10 mouse cellular contexts compared by ENCODE assay signal in genomic region chr7:16938117-16938791, GRCm38 (mm10). TPM values are rescaled to one million over a fixed set of nuclear protein-coding genes. Genes with fewer than 3 reads are reported as not detected.
DNase-seq lines count a peak whose midpoint lies in the region; ATAC-seq and TF ChIP-seq lines count a peak whose summit lies in the region.
"Had no signal": no experiment of that assay in that cellular context is flagged by ENCODE, and none has a peak within 500 bp of the region (broad histone marks: within the 10 kb centered on the region; RNA-seq: fewer than 3 reads in every experiment).

No protein-coding gene starts in this region.

- H3K4me1 ChIP-seq in lung, embryonic 14.5 days (ENCODE audit: insufficient read depth), result no peaks in the 10 kb centered on the region
- no peaks in the 10 kb centered on the region for H3K4me1 ChIP-seq in lung, postnatal 0 days (ENCODE audit: insufficient read depth, low read depth, low read length)
- 0 out of 2 replicates have a peak, but pooled peaks cover 3% of the 10 kb centered on the region for H3K4me1 ChIP-seq in embryonic facial prominence, embryonic 14.5 days (ENCODE audit: control insufficient read depth, insufficient read depth, low read length)
- peaks cover 25% of the 10 kb centered on the region for H3K4me1 ChIP-seq in hindbrain, embryonic 16.5 days (ENCODE audit: control insufficient read depth, insufficient read depth, low read depth, low read length)
- peaks cover 23% of the 10 kb centered on the region for H3K4me1 ChIP-seq in midbrain, postnatal 0 days (ENCODE audit: insufficient read depth, low read length)

- peak; percentile 65 for DNase-seq in lung, embryonic 14.5 days
- DNase-seq in lung, postnatal 0 days (ENCODE audit: low spot score), result no peak
- DNase-seq in embryonic facial prominence, embryonic 14.5 days (ENCODE audit: low spot score), result peak; percentile 79
- peak; percentile 93 for DNase-seq in midbrain, postnatal 0 days (ENCODE audit: low spot score)
- DNase-seq in lung, postnatal 25 days (ENCODE audit: low spot score), result no peak
- no peak for DNase-seq in gastrocnemius, postnatal 10 days
- no peak for DNase-seq in urinary bladder, adult 2 months (ENCODE audit: low spot score)
- DNase-seq: kidney, adult 11 months had no signal

- ATAC-seq in lung, embryonic 14.5 days (ENCODE audit: insufficient read depth), result no peak
- ATAC-seq in lung, postnatal 0 days, result no peak
- peak; percentile 60; the same call in 1 of the 2 replicates for ATAC-seq in embryonic facial prominence, embryonic 14.5 days (ENCODE audit: low read depth)
- ATAC-seq in hindbrain, embryonic 16.5 days, result peak; percentile 88
- ATAC-seq in midbrain, postnatal 0 days (ENCODE audit: low FRiP score), result peak; percentile 80

- H3K4me3 ChIP-seq in lung, embryonic 14.5 days (ENCODE audit: low read depth, low read length), result no peak overlapping the region
- H3K4me3 ChIP-seq in lung, postnatal 0 days (ENCODE audit: low read depth, low read length), result no peak overlapping the region
- H3K4me3 ChIP-seq in embryonic facial prominence, embryonic 14.5 days (ENCODE audit: low read depth, low read length), result no peak overlapping the region
- no peak overlapping the region for H3K4me3 ChIP-seq in hindbrain, embryonic 16.5 days (ENCODE audit: low read length)
- no peak overlapping the region for H3K4me3 ChIP-seq in midbrain, postnatal 0 days (ENCODE audit: low read depth, low read length)

- no peak overlapping the region for H3K9ac ChIP-seq in lung, embryonic 14.5 days
- no peak overlapping the region for H3K9ac ChIP-seq in lung, postnatal 0 days (replicated peaks; ENCODE audit: low read depth)
- H3K9ac ChIP-seq in embryonic facial prominence, embryonic 14.5 days (ENCODE audit: low read depth, low read length), result no peak overlapping the region
- H3K9ac ChIP-seq in hindbrain, embryonic 16.5 days (ENCODE audit: low read depth, low read length), result no peak overlapping the region
- no peak overlapping the region for H3K9ac ChIP-seq in midbrain, postnatal 0 days (replicated peaks; ENCODE audit: low read length, poor library complexity, severe bottlenecking)

- H3K36me3 ChIP-seq in lung, embryonic 14.5 days (ENCODE audit: insufficient read depth), result no peaks in the 10 kb centered on the region
- no peaks in the 10 kb centered on the region for H3K36me3 ChIP-seq in lung, postnatal 0 days (ENCODE audit: insufficient read depth, low read length)
- no peaks in the 10 kb centered on the region for H3K36me3 ChIP-seq in embryonic facial prominence, embryonic 14.5 days (ENCODE audit: control insufficient read depth, insufficient read depth, low read length)
- no peaks in the 10 kb centered on the region for H3K36me3 ChIP-seq in hindbrain, embryonic 16.5 days (ENCODE audit: control insufficient read depth, insufficient read depth, low read length)
- H3K36me3 ChIP-seq in midbrain, postnatal 0 days (ENCODE audit: insufficient read depth, low read length), result no peaks in the 10 kb centered on the region

- no peak overlapping the region for H3K27ac ChIP-seq in lung, embryonic 14.5 days (ENCODE audit: low read depth)
- H3K27ac ChIP-seq in lung, postnatal 0 days (ENCODE audit: low read length), result no peak overlapping the region
- H3K27ac ChIP-seq in embryonic facial prominence, embryonic 14.5 days (replicated peaks; ENCODE audit: low read depth, low read length), result no peak overlapping the region
- peak overlapping the region; percentile 80 for H3K27ac ChIP-seq in hindbrain, embryonic 16.5 days (ENCODE audit: low read depth, low read length)
- peak overlapping the region; percentile 76 for H3K27ac ChIP-seq in midbrain, postnatal 0 days (ENCODE audit: low read depth, low read length)

- H3K4me2 ChIP-seq in lung, embryonic 14.5 days, result no peak overlapping the region
- H3K4me2 ChIP-seq in lung, postnatal 0 days (replicated peaks; ENCODE audit: low read depth, low read length), result no peak overlapping the region
- no peak overlapping the region for H3K4me2 ChIP-seq in embryonic facial prominence, embryonic 14.5 days (ENCODE audit: low read depth, low read length)
- H3K4me2 ChIP-seq in hindbrain, embryonic 16.5 days (ENCODE audit: low read length), result peak overlapping the region; percentile 40; the same call in 1 of the 2 replicates
- peak overlapping the region; percentile 16; the same call in 1 of the 2 replicates for H3K4me2 ChIP-seq in midbrain, postnatal 0 days (ENCODE audit: low read depth, low read length, poor library complexity, severe bottlenecking)

- 65% methylated on average over 17 of the region's 17 CpGs for WGBS in lung, embryonic 14.5 days
- 65% methylated on average over 17 of the region's 17 CpGs for WGBS in lung, postnatal 0 days
- 71% methylated on average over 17 of the region's 17 CpGs for WGBS in embryonic facial prominence, embryonic 14.5 days
- WGBS in hindbrain, embryonic 16.5 days, result 54% methylated on average over 17 of the region's 17 CpGs
- 48% methylated on average over 17 of the region's 17 CpGs for WGBS in midbrain, postnatal 0 days

- TF ChIP-seq CTCF in lung, embryonic 14.5 days (IDR thresholded peaks at IDR 0.05; ENCODE audit: low read depth), result no peak
- no peak for TF ChIP-seq CTCF in lung, postnatal 0 days (IDR thresholded peaks at IDR 0.05)
- TF ChIP-seq CTCF in midbrain, postnatal 0 days (IDR thresholded peaks at IDR 0.05), result no peak

- no peaks in the 10 kb centered on the region for H3K9me3 ChIP-seq in lung, embryonic 14.5 days (ENCODE audit: low read depth, low read length)
- H3K9me3 ChIP-seq in lung, postnatal 0 days (ENCODE audit: low read length), result no peaks in the 10 kb centered on the region
- H3K9me3 ChIP-seq in embryonic facial prominence, embryonic 14.5 days (ENCODE audit: control insufficient read depth, low read length), result no peaks in the 10 kb centered on the region
- no peaks in the 10 kb centered on the region for H3K9me3 ChIP-seq in hindbrain, embryonic 16.5 days (ENCODE audit: control insufficient read depth, low read length)
- H3K9me3 ChIP-seq in midbrain, postnatal 0 days (ENCODE audit: low read length), result no peaks in the 10 kb centered on the region

- TF ChIP-seq EP300 in lung, postnatal 0 days (IDR thresholded peaks at IDR 0.05), result no peak

- no peaks in the 10 kb centered on the region for H3K27me3 ChIP-seq in lung, embryonic 14.5 days (ENCODE audit: insufficient read depth, low read length)
- no peaks in the 10 kb centered on the region for H3K27me3 ChIP-seq in lung, postnatal 0 days (replicated peaks; ENCODE audit: insufficient read depth, low read length)
- no peaks in the 10 kb centered on the region for H3K27me3 ChIP-seq in embryonic facial prominence, embryonic 14.5 days (replicated peaks; ENCODE audit: control insufficient read depth, insufficient read depth, low read length)
- H3K27me3 ChIP-seq in hindbrain, embryonic 16.5 days (replicated peaks; ENCODE audit: control insufficient read depth, insufficient read depth, low read length), result no peaks in the 10 kb centered on the region
- no peaks in the 10 kb centered on the region for H3K27me3 ChIP-seq in midbrain, postnatal 0 days (ENCODE audit: insufficient read depth, low read length)

RNA-seq across cellular contexts. Expression of gene Pnmal2, which starts 6.2 kb away (rescaled TPM):
- polyA plus RNA-seq in lung, embryonic 14.5 days (2014; fragmentation: Nextera tagmentation; extraction: Ambion mirVana), result 3.1 and 3.3 TPM in 2 replicates
- polyA plus RNA-seq in lung, postnatal 0 days (2015; fragmentation: Nextera tagmentation; extraction: Ambion mirVana), result 1.9 and 2.0 TPM in 2 replicates
- 20.9 and 21.9 TPM in 2 replicates for polyA plus RNA-seq in embryonic facial prominence, embryonic 14.5 days (2014; fragmentation: Nextera tagmentation; extraction: Ambion mirVana)
- polyA plus RNA-seq in hindbrain, embryonic 16.5 days (2015; fragmentation: Nextera tagmentation; extraction: Ambion mirVana), result 143 and 146 TPM in 2 replicates
- 155 and 174 TPM in 2 replicates for total RNA-seq in midbrain, postnatal 0 days (2014; rRNA removed)
- polyA plus RNA-seq in midbrain, postnatal 0 days (2015; fragmentation: Nextera tagmentation; extraction: Ambion mirVana), result 180 and 187 TPM in 2 replicates
- total RNA-seq in gastrocnemius, postnatal 10 days (2021), result 10 to 100 TPM; 20.6 to 24.5 TPM
- polyA plus RNA-seq in urinary bladder, adult 2 months (2012; rRNA removed), result 0.83 and 1.4 TPM in 2 replicates

RNA-seq across cellular contexts. Expression of gene Calm3, which starts 14.3 kb away (rescaled TPM):
- polyA plus RNA-seq in lung, embryonic 14.5 days (2014; fragmentation: Nextera tagmentation; extraction: Ambion mirVana), result 139 and 155 TPM in 2 replicates
- polyA plus RNA-seq in lung, postnatal 0 days (2015; fragmentation: Nextera tagmentation; extraction: Ambion mirVana), result 61.7 and 63.6 TPM in 2 replicates
- 164 and 189 TPM in 2 replicates for polyA plus RNA-seq in embryonic facial prominence, embryonic 14.5 days (2014; fragmentation: Nextera tagmentation; extraction: Ambion mirVana)
- 419 and 442 TPM in 2 replicates for polyA plus RNA-seq in hindbrain, embryonic 16.5 days (2015; fragmentation: Nextera tagmentation; extraction: Ambion mirVana)
- total RNA-seq in midbrain, postnatal 0 days (2014; rRNA removed), result 1,835 and 1,985 TPM in 2 replicates
- polyA plus RNA-seq in midbrain, postnatal 0 days (2015; fragmentation: Nextera tagmentation; extraction: Ambion mirVana), result 467 and 471 TPM in 2 replicates
- total RNA-seq in gastrocnemius, postnatal 10 days (2021), result 100 to 1,000 TPM; 255 to 271 TPM
- polyA plus RNA-seq in urinary bladder, adult 2 months (2012; rRNA removed), result 182 and 223 TPM in 2 replicates

RNA-seq across cellular contexts. Expression of gene Pnmal1, which starts 21.2 kb away (rescaled TPM):
- polyA plus RNA-seq in lung, embryonic 14.5 days (2014; fragmentation: Nextera tagmentation; extraction: Ambion mirVana), result 0.11 and 0.20 TPM in 2 replicates
- 0.04 TPM in 1 of 2 replicates, not detected in the other for polyA plus RNA-seq in lung, postnatal 0 days (2015; fragmentation: Nextera tagmentation; extraction: Ambion mirVana)
- polyA plus RNA-seq in embryonic facial prominence, embryonic 14.5 days (2014; fragmentation: Nextera tagmentation; extraction: Ambion mirVana), result 2.1 and 2.3 TPM in 2 replicates
- 57.4 and 58.3 TPM in 2 replicates for polyA plus RNA-seq in hindbrain, embryonic 16.5 days (2015; fragmentation: Nextera tagmentation; extraction: Ambion mirVana)
- total RNA-seq in midbrain, postnatal 0 days (2014; rRNA removed), result 41.2 and 54.0 TPM in 2 replicates
- 64.8 and 65.2 TPM in 2 replicates for polyA plus RNA-seq in midbrain, postnatal 0 days (2015; fragmentation: Nextera tagmentation; extraction: Ambion mirVana)
- under 1 TPM; 0.16 to 0.21 TPM for total RNA-seq in gastrocnemius, postnatal 10 days (2021)
- 0.03 TPM in 2 replicates for polyA plus RNA-seq in urinary bladder, adult 2 months (2012; rRNA removed)
- polyA plus RNA-seq: gonadal fat pad, adult 2 months had no signal

RNA-seq across cellular contexts. Expression of gene Ptgir, which starts 32.0 kb away (rescaled TPM):
- polyA plus RNA-seq in lung, embryonic 14.5 days (2014; fragmentation: Nextera tagmentation; extraction: Ambion mirVana), result 1.3 and 1.6 TPM in 2 replicates
- polyA plus RNA-seq in lung, postnatal 0 days (2015; fragmentation: Nextera tagmentation; extraction: Ambion mirVana), result 2.0 and 2.4 TPM in 2 replicates
- 1.8 and 1.9 TPM in 2 replicates for polyA plus RNA-seq in embryonic facial prominence, embryonic 14.5 days (2014; fragmentation: Nextera tagmentation; extraction: Ambion mirVana)
- polyA plus RNA-seq in hindbrain, embryonic 16.5 days (2015; fragmentation: Nextera tagmentation; extraction: Ambion mirVana), result 0.14 and 0.26 TPM in 2 replicates
- total RNA-seq in midbrain, postnatal 0 days (2014; rRNA removed), result 0.11 and 0.14 TPM in 2 replicates
- polyA plus RNA-seq in midbrain, postnatal 0 days (2015; fragmentation: Nextera tagmentation; extraction: Ambion mirVana), result 0.11 TPM in 1 of 2 replicates, not detected in the other
- total RNA-seq in gastrocnemius, postnatal 10 days (2021), result 1 to 10 TPM; 1.8 to 2.9 TPM
- polyA plus RNA-seq in urinary bladder, adult 2 months (2012; rRNA removed), result 3.9 and 5.1 TPM in 2 replicates

RNA-seq across cellular contexts. Expression of gene Gm42372, which starts 44.6 kb away (rescaled TPM):
- polyA plus RNA-seq in lung, embryonic 14.5 days (2014; fragmentation: Nextera tagmentation; extraction: Ambion mirVana), result 0.09 and 0.20 TPM in 2 replicates
- 0.02 and 0.04 TPM in 2 replicates for polyA plus RNA-seq in lung, postnatal 0 days (2015; fragmentation: Nextera tagmentation; extraction: Ambion mirVana)
- polyA plus RNA-seq in embryonic facial prominence, embryonic 14.5 days (2014; fragmentation: Nextera tagmentation; extraction: Ambion mirVana), result 0.24 and 0.38 TPM in 2 replicates
- 5.7 and 7.4 TPM in 2 replicates for polyA plus RNA-seq in hindbrain, embryonic 16.5 days (2015; fragmentation: Nextera tagmentation; extraction: Ambion mirVana)
- 48.8 and 49.0 TPM in 2 replicates for total RNA-seq in midbrain, postnatal 0 days (2014; rRNA removed)
- polyA plus RNA-seq in midbrain, postnatal 0 days (2015; fragmentation: Nextera tagmentation; extraction: Ambion mirVana), result 9.0 and 9.2 TPM in 2 replicates
- under 1 TPM in 1 of 2 experiments, not detected in 1; 0.16 TPM for total RNA-seq in gastrocnemius, postnatal 10 days (2021)
- 0.06 TPM in 1 of 2 replicates, not detected in the other for polyA plus RNA-seq in urinary bladder, adult 2 months (2012; rRNA removed)
- polyA plus RNA-seq: gonadal fat pad, adult 2 months had no signal

Comparison
In these comparisons a context has a peak if more than half of its experiments do, and no peak if none do; other contexts are left out.
1. DNase-seq: peak in lung, embryonic 14.5 days (single experiment), embryonic facial prominence, embryonic 14.5 days (single experiment) and midbrain, postnatal 0 days (single experiment); none in lung, postnatal 0 days (single experiment), lung, postnatal 25 days (single experiment), gastrocnemius, postnatal 10 days (single experiment) and urinary bladder, adult 2 months (single experiment).
2. ATAC-seq: peak in embryonic facial prominence, embryonic 14.5 days (single experiment), hindbrain, embryonic 16.5 days (single experiment) and midbrain, postnatal 0 days (single experiment); none in lung, embryonic 14.5 days (single experiment) and lung, postnatal 0 days (single experiment).
3. H3K27ac ChIP-seq: peak in hindbrain, embryonic 16.5 days (single experiment) and midbrain, postnatal 0 days (single experiment); none in lung, embryonic 14.5 days (single experiment), lung, postnatal 0 days (single experiment) and embryonic facial prominence, embryonic 14.5 days (single experiment).
4. H3K4me2 ChIP-seq: peak in hindbrain, embryonic 16.5 days (single experiment) and midbrain, postnatal 0 days (single experiment); none in lung, embryonic 14.5 days (single experiment), lung, postnatal 0 days (single experiment) and embryonic facial prominence, embryonic 14.5 days (single experiment).
5. RNA of gene Pnmal1, which starts 21.2 kb away (polyA plus RNA-seq): 64.8 to 65.2 TPM in midbrain, postnatal 0 days and 57.4 to 58.3 TPM in hindbrain, embryonic 16.5 days; 2.1 to 2.3 TPM in embryonic facial prominence, embryonic 14.5 days, 0.11 to 0.20 TPM in lung, embryonic 14.5 days, 0.03 TPM in urinary bladder, adult 2 months and 0.04 TPM in lung, postnatal 0 days; every median in the first group is over 10 times any median in the second.